Mouse (Mus musculus) CD4-positive, CD25-positive, alpha-beta regulatory T cell (primary cell): ENCODE data around the gene Plpp6. TPM values are rescaled to one million over a fixed set of nuclear protein-coding genes. Genes with fewer than 3 reads are reported as not detected.

ENCODE experiments used
- polyA plus RNA-seq: library from polyadenylated mRNA; unstranded; fragments of 100-300 nt; shearing (Covaris generic); gene quantifications from one replicate; pipeline ENCODE4 v1.2.1, GENCODE M21; 2017

Gene Plpp6
- 16.5 TPM for polyA plus RNA-seq

GRCm38 (mm10) chr19:28963842-28964551 is at the start of gene Plpp6:
TSS of gene Plpp6 (plus strand) at chr19:28963953.

GRCm38 (mm10) chr19:28967652-28968051 is 3.9 kb downstream of the Plpp6 start, which contains the start of gene 4430402I18Rik:
TSS of gene 4430402I18Rik (minus strand) at chr19:28967800.

GRCm38 (mm10) chr19:28990194-28990589 is 26.4 kb downstream of the Plpp6 start, which contains the start of gene Cdc37l1:
TSS of gene Cdc37l1 (plus strand) at chr19:28990352.

Other genes starting within 250 kb of the Plpp6 start
- 0.14 TPM for gene Slc1a1, start 128.9 kb upstream of the Plpp6 start, polyA plus RNA-seq
- 0.30 TPM for gene 4430402I18Rik, start 3.8 kb downstream of the Plpp6 start, polyA plus RNA-seq
- 51.4 TPM for gene Cdc37l1, start 26.4 kb downstream of the Plpp6 start, polyA plus RNA-seq
- 49.1 TPM for gene Ak3, start 84.0 kb downstream of the Plpp6 start, polyA plus RNA-seq
- gene Rcl1, start 137.4 kb downstream of the Plpp6 start, polyA plus RNA-seq = 55.0 TPM